Mouse (Mus musculus) brown adipose tissue, adult 24 weeks (tissue): ENCODE results near the gene Tmc4. TPM values are rescaled to one million over a fixed set of nuclear protein-coding genes. Genes with fewer than 3 reads are reported as not detected.
"Not testable (repeated sequence)": the region's sequence is repeated elsewhere in the genome, so short reads cannot be mapped to it uniquely, and the experiment has no call there.

Experiments used
- H3K27ac ChIP-seq: fragments of 200-500 bp; replicated peaks from 2 replicates; pipeline ENCODE4 v1.5.1; 2012; ENCODE audit warnings: low read depth, mild to moderate bottlenecking, low read length
- H3K4me1 ChIP-seq: fragments of 200-500 bp; 2 replicates; pipeline ENCODE4 v1.6.1; 2012; ENCODE audit warnings: low read length, mixed read lengths; ENCODE audit not compliant: control insufficient read depth, insufficient read depth, insufficient read length
- H3K4me3 ChIP-seq: fragments of 200-500 bp; 2 replicates; pipeline ENCODE4 v1.5.1; 2012; ENCODE audit warnings: low read depth, mild to moderate bottlenecking, low read length, moderate library complexity; ENCODE audit not compliant: insufficient read depth
- polyA plus RNA-seq: library from polyadenylated mRNA; stranded (reverse); fragments of >200 nt; gene quantifications from 2 replicates; pipeline ENCODE4 v1.2.4, GENCODE M21; 2012; ENCODE audit not compliant: missing spikeins, insufficient read depth, insufficient read length

Tmc4 gene
- polyA plus RNA-seq, 1 experiment: not detected

- H3K4me1 ChIP-seq: no peaks in the 10 kb centered on the region; the same call in 1 of the 2 replicates
- H3K4me3 ChIP-seq: peak overlapping the region; percentile 50
- peak overlapping the region; percentile 82 for H3K27ac ChIP-seq
Observed at GRCm38 (mm10) chr7:3703148-3703878, 26.0 kb upstream of the Tmc4 start.

GRCm38 (mm10) chr7:3698471-3698870 lies 21.1 kb upstream of the Tmc4 start:
- Histone ChIP-seq H3K4me3 (no peak overlapping the region), H3K4me1 (no peaks in the 10 kb centered on the region), H3K27ac (no peak overlapping the region)

GRCm38 (mm10) chr7:3694949-3695305 lies 17.6 kb upstream of the Tmc4 start:
- H3K4me1 ChIP-seq, H3K27ac ChIP-seq: not testable (repeated sequence)

GRCm38 (mm10) chr7:3694076-3694948 lies 17.0 kb upstream of the Tmc4 start:
- peak overlapping the region; percentile 92 for H3K27ac ChIP-seq
- no peaks in the 10 kb centered on the region for H3K4me1 ChIP-seq
- H3K4me3 ChIP-seq: peak overlapping the region; percentile 72

More at GRCm38 (mm10) chr7:3694949-3695305, 17.6 kb upstream of the Tmc4 start:
- H3K4me3 ChIP-seq: peak overlapping the region; percentile 72

GRCm38 (mm10) chr7:3693809-3694075 lies 16.4 kb upstream of the Tmc4 start:
- Histone ChIP-seq H3K4me3 (peak overlapping the region; percentile 72), H3K4me1 (no peaks in the 10 kb centered on the region), H3K27ac (peak overlapping the region; percentile 92)

GRCm38 (mm10) chr7:3692987-3693808 lies 15.8 kb upstream of the Tmc4 start, which contains the start of gene Mboat7:
TSS of gene Mboat7 (minus strand) at chr7:3693523.
- Histone ChIP-seq H3K4me3 (peak within 1 kb of the TSS; percentile 72), H3K27ac (peak within 1 kb of the TSS; percentile 92), H3K4me1 (no peaks in the 10 kb centered on the region)

GRCm38 (mm10) chr7:3692382-3692986 lies 15.1 kb upstream of the Tmc4 start, which contains the start of gene Tsen34:
TSS of gene Tsen34 (plus strand) at chr7:3692863.
- Histone ChIP-seq H3K4me1 (no peaks in the 10 kb centered on the region), H3K27ac (peak within 1 kb of the TSS; percentile 92), H3K4me3 (peak within 1 kb of the TSS; percentile 72)

- Histone ChIP-seq H3K27ac (no peak overlapping the region), H3K4me1 (no peaks in the 10 kb centered on the region), H3K4me3 (peak overlapping the region; percentile 72)
Observed at GRCm38 (mm10) chr7:3691919-3692318, 14.6 kb upstream of the Tmc4 start.

- Histone ChIP-seq H3K27ac (no peak overlapping the region), H3K4me3 (no peak overlapping the region), H3K4me1 (no peaks in the 10 kb centered on the region)
Observed at GRCm38 (mm10) chr7:3685400-3686187, 8.2 kb upstream of the Tmc4 start.

GRCm38 (mm10) chr7:3684698-3685097 lies 7.3 kb upstream of the Tmc4 start:
- no peak overlapping the region for H3K27ac ChIP-seq
- no peaks in the 10 kb centered on the region for H3K4me1 ChIP-seq
- H3K4me3 ChIP-seq: no peak overlapping the region

GRCm38 (mm10) chr7:3683908-3684550 lies 6.7 kb upstream of the Tmc4 start:
- no peaks in the 10 kb centered on the region for H3K4me1 ChIP-seq
- no peak overlapping the region for H3K4me3 ChIP-seq
- no peak overlapping the region for H3K27ac ChIP-seq

GRCm38 (mm10) chr7:3676371-3676770 lies 982 bp downstream of the Tmc4 start:
- no peaks in the 10 kb centered on the region for H3K4me1 ChIP-seq
- no peak overlapping the region for H3K27ac ChIP-seq
- H3K4me3 ChIP-seq: no peak overlapping the region

GRCm38 (mm10) chr7:3675228-3675548 lies 2.2 kb downstream of the Tmc4 start:
- no peak overlapping the region for H3K4me3 ChIP-seq
- H3K27ac ChIP-seq: no peak overlapping the region
- H3K4me1 ChIP-seq: no peaks in the 10 kb centered on the region
